Mouse (Mus musculus) lung, postnatal 10 days (tissue): ENCODE data around the gene Mrpl21.
A peak's percentile ranks its signal among the peaks of the same experiment; 100 is the strongest.

ENCODE experiments used
- DNase-seq: peaks from one replicate; pipeline ENCODE4 v3.0.0; 2021

Gene Mrpl21

GRCm38 (mm10) chr19:3282572-3283467 lies at the start of gene Mrpl21, which contains the start of gene Ighmbp2:
Mrpl21 (plus strand) TSS chr19:3282901.
Ighmbp2 (minus strand) TSS chr19:3283017.
- peak; percentile 94 for DNase-seq

GRCm38 (mm10) chr19:3260016-3260415 lies 22.7 kb upstream of the Mrpl21 start:
- DNase-seq = no peak

- DNase-seq = no peak
Observed at GRCm38 (mm10) chr19:3260591-3260990, 22.1 kb upstream of the Mrpl21 start.

GRCm38 (mm10) chr19:3261336-3261735 lies 21.4 kb upstream of the Mrpl21 start:
- DNase-seq = no peak

- no peak for DNase-seq
Observed at GRCm38 (mm10) chr19:3261764-3262525, 20.8 kb upstream of the Mrpl21 start.

GRCm38 (mm10) chr19:3264348-3264747 lies 18.4 kb upstream of the Mrpl21 start:
- DNase-seq = no peak

GRCm38 (mm10) chr19:3265180-3265579 lies 17.5 kb upstream of the Mrpl21 start:
- DNase-seq = no peak

GRCm38 (mm10) chr19:3266136-3266535 lies 16.6 kb upstream of the Mrpl21 start:
- no peak for DNase-seq

- DNase-seq = no peak
Observed at GRCm38 (mm10) chr19:3266676-3267075, 16.0 kb upstream of the Mrpl21 start.

- DNase-seq = no peak
Observed at GRCm38 (mm10) chr19:3267340-3267739, 15.4 kb upstream of the Mrpl21 start.

GRCm38 (mm10) chr19:3268218-3268980 lies 14.3 kb upstream of the Mrpl21 start:
- no peak for DNase-seq

- no peak for DNase-seq
Observed at GRCm38 (mm10) chr19:3269279-3269678, 13.4 kb upstream of the Mrpl21 start.

GRCm38 (mm10) chr19:3269803-3270202 lies 12.9 kb upstream of the Mrpl21 start:
- no peak for DNase-seq

- no peak for DNase-seq
Observed at GRCm38 (mm10) chr19:3271366-3271765, 11.3 kb upstream of the Mrpl21 start.

- no peak for DNase-seq
Observed at GRCm38 (mm10) chr19:3273331-3273730, 9.4 kb upstream of the Mrpl21 start.

GRCm38 (mm10) chr19:3275744-3276365 lies 6.8 kb upstream of the Mrpl21 start:
- DNase-seq = no peak

GRCm38 (mm10) chr19:3281886-3282285 lies 815 bp upstream of the Mrpl21 start:
- no peak for DNase-seq

GRCm38 (mm10) chr19:3289006-3289405 lies 6.3 kb downstream of the Mrpl21 start:
- no peak for DNase-seq

GRCm38 (mm10) chr19:3292028-3292427 lies 9.3 kb downstream of the Mrpl21 start:
- DNase-seq = peak; percentile 74

GRCm38 (mm10) chr19:3292993-3293392 lies 10.3 kb downstream of the Mrpl21 start:
- DNase-seq = no peak

- no peak for DNase-seq
Observed at GRCm38 (mm10) chr19:3295245-3295644, 12.5 kb downstream of the Mrpl21 start.

- no peak for DNase-seq
Observed at GRCm38 (mm10) chr19:3297034-3297433, 14.3 kb downstream of the Mrpl21 start.

- no peak for DNase-seq
Observed at GRCm38 (mm10) chr19:3297775-3298174, 15.1 kb downstream of the Mrpl21 start.
